Mouse (Mus musculus): ENCODE results near the gene Tlk2. TPM values are rescaled to one million over a fixed set of nuclear protein-coding genes. Genes with fewer than 3 reads are reported as not detected.

The Tlk2 gene
- polyA plus RNA-seq, 1 experiment from 2014 or later = 21.5 TPM

GRCm38 (mm10) chr11:105281763-105282459 is 103.3 kb downstream of the Tlk2 start:
- Histone ChIP-seq H3K27ac (peak overlapping the region; percentile 52; the same call in 1 of the 2 replicates), H3K27me3 (no peaks in the 10 kb centered on the region), H3K9ac (no peak overlapping the region), H3K4me1 (peaks cover 54% of the 10 kb centered on the region), H3K4me3 (no peak overlapping the region), H3K9me3 (no peaks in the 10 kb centered on the region), H3K36me3 (peaks cover 62% of the 10 kb centered on the region), H3K4me2 (replicated peaks) (no peak overlapping the region)
- ATAC-seq (ENCODE audit: low FRiP score, low read depth) = no peak
- WGBS = 48% methylated on average over 12 of the region's 12 CpGs

DNA sequence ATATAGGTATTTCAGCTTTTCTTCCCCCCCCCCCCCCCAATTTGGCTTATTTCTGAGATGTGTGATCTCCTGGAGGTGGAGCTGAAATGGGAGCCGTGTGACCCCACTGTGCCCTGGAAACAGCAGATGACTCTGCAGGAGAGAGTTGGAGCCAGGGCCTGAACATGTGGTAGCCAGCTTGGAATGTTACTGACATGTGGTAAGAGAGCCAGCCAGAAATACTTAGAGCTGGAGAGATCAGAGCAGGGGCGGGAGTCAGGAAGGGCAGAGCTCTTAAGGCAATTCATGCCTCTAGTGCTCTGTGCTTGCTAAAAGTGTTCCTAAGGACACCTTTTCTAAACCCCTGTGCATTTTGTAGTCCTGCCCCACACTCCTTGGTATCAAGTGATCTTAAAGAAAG is 103.9 kb downstream of the Tlk2 start:
- Histone ChIP-seq H3K9me3 (no peaks in the 10 kb centered on the region), H3K36me3 (peaks cover 62% of the 10 kb centered on the region), H3K4me3 (no peak overlapping the region), H3K4me2 (replicated peaks) (no peak overlapping the region), H3K27me3 (no peaks in the 10 kb centered on the region), H3K27ac (peak overlapping the region; percentile 61; the same call in 1 of the 2 replicates), H3K9ac (no peak overlapping the region), H3K4me1 (peaks cover 54% of the 10 kb centered on the region)
- ATAC-seq (ENCODE audit: low FRiP score, low read depth) = peak; percentile 75
- 15% methylated on average over 2 of the region's 2 CpGs for WGBS

DNA sequence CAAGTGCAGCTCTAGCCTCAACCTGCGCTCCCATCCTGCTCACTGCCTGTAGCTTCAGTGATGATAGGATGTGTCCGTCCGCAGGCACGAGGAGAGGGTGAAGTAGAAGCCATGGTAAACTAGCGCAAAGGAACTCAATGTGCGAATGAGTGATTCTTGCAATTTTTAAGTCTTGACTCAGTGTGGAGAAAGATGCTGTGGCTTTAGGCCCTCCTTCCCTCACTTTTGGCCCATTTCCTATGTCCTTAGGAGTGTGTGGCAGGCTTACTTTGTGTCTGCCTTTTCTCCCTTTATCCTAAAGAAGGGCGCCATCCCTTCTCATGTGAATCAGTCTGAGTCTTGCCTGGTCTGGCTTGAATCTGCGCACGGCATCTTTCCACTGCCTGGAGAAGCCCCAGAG is 104.4 kb downstream of the Tlk2 start:
- no peak overlapping the region for H3K9ac ChIP-seq
- peaks cover 54% of the 10 kb centered on the region for H3K4me1 ChIP-seq
- H3K4me3 ChIP-seq = no peak overlapping the region
- ATAC-seq (ENCODE audit: low FRiP score, low read depth) = no peak
- WGBS = 83% methylated on average over 9 of the region's 9 CpGs
- H3K4me2 ChIP-seq (replicated peaks) = no peak overlapping the region
- H3K9me3 ChIP-seq = no peaks in the 10 kb centered on the region
- H3K36me3 ChIP-seq = peaks cover 64% of the 10 kb centered on the region
- H3K27me3 ChIP-seq = no peaks in the 10 kb centered on the region
- peak overlapping the region; percentile 61; the same call in 1 of the 2 replicates for H3K27ac ChIP-seq

- Histone ChIP-seq H3K9ac (peak overlapping the region; percentile 3; the same call in 1 of the 2 replicates), H3K9me3 (no peaks in the 10 kb centered on the region), H3K4me1 (peaks cover 79% of the 10 kb centered on the region), H3K36me3 (peaks cover 61% of the 10 kb centered on the region), H3K4me2 (replicated peaks) (peak overlapping the region; percentile 7), H3K27me3 (no peaks in the 10 kb centered on the region), H3K27ac (peak overlapping the region; percentile 72), H3K4me3 (no peak overlapping the region)
- 33% methylated on average over 3 of the region's 3 CpGs for WGBS
- ATAC-seq (ENCODE audit: low FRiP score, low read depth) = peak; percentile 69
Measured at GRCm38 (mm10) chr11:105285720-105286119, 107.1 kb downstream of the Tlk2 start.

GRCm38 (mm10) chr11:105289403-105289802 is 110.8 kb downstream of the Tlk2 start:
- Histone ChIP-seq H3K9ac (no peak overlapping the region), H3K9me3 (no peaks in the 10 kb centered on the region), H3K4me3 (no peak overlapping the region), H3K27me3 (no peaks in the 10 kb centered on the region), H3K4me2 (replicated peaks) (no peak overlapping the region), H3K27ac (peak overlapping the region; percentile 56), H3K4me1 (peaks cover 65% of the 10 kb centered on the region), H3K36me3 (peaks cover 34% of the 10 kb centered on the region)
- no peak for ATAC-seq (ENCODE audit: low FRiP score, low read depth)
- WGBS = 25% methylated on average over 3 of the region's 3 CpGs

DNA sequence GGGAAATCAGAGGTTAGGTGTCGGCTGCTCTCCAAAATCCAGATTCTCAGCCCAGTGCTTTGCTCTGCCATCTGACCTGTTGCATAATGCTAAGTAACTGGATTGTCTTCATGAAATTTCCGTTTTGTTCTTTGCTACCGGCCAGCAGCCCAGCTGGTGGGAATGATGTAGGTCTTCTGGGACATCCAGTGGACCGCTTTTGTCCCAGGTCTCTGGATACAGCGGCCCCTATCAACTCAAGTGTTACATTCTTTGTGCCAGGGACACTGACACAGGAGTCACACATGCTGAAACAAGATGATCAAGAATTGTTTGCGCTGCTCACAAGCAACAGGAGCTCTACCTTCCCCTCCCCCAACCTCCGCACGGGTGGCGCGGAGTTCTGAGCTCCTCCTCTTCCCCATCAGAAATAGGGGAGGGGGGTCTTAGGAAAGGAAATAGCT is 113.1 kb downstream of the Tlk2 start:
- Histone ChIP-seq H3K4me3 (peak overlapping the region; percentile 88), H3K27me3 (no peaks in the 10 kb centered on the region), H3K27ac (peak overlapping the region; percentile 99), H3K9me3 (no peaks in the 10 kb centered on the region), H3K4me1 (peaks cover 55% of the 10 kb centered on the region), H3K36me3 (peaks cover 26% of the 10 kb centered on the region), H3K4me2 (replicated peaks) (peak overlapping the region; percentile 77), H3K9ac (peak overlapping the region; percentile 97)
- 2% methylated on average over 10 of the region's 10 CpGs for WGBS
- ATAC-seq (ENCODE audit: low FRiP score, low read depth) = peak; percentile 22; the same call in 1 of the 2 replicates

DNA sequence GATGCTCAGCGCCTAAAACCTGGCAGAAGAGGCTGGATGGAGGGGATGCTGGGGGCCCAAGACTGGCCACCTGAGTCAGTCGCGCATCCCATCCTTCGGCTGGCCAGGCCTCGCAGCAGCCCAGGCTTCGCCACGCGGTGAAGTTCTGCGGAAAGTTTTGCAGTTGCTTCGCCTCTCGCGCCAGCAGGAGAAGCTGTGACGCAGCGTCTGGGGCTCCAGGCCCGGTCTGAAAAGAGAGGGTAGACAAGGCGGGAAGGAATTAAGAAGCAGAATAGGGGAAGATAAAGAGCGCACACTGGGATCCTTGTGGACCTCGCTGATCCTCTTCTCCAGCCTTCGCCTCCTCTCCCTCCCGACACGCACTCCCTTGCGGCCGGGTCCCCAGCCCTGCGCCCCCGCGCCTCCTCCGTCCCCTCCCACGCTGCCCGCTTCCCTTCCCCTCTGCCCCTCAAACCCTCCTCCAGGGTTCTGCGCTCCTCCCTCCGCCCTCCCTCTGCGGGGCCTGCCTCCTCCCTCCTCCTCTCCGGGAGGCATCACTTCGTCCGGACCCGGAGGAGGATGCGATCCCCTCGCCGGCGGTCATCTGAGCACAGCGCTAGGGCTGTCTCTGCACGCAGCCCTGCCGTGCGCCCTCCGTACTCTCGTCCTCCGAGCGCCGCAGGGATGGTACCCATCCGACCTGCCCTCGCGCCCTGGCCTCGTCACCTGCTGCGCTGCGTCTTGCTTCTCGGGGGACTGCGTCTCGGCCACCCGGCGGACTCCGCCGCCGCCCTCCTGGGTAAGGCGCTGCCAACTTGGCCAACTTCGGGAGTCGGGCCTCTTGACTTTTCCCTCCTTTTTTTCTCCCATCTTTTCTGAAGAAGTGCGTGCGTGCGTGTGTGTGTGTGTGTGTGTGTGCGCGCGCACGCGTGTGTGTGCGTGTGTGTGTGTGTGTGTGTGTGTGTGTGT is 113.8 kb downstream of the Tlk2 start, which contains the start of gene Mrc2:
Gene Mrc2, plus strand, starts transcription at position 520 of the 948 bp plus-strand sequence.
- H3K27me3 ChIP-seq = no peaks in the 10 kb centered on the region
- H3K9me3 ChIP-seq = no peaks in the 10 kb centered on the region
- WGBS = under 1% methylated on average over 65 of the region's 75 CpGs
- H3K4me2 ChIP-seq (replicated peaks) = peak within 1 kb of the TSS; percentile 77
- peak within 1 kb of the TSS; percentile 97 for H3K9ac ChIP-seq
- H3K4me1 ChIP-seq = peaks cover 55% of the 10 kb centered on the region
- H3K36me3 ChIP-seq = peaks cover 25% of the 10 kb centered on the region
- peak; percentile 84 for ATAC-seq (ENCODE audit: low FRiP score, low read depth)
- peak within 1 kb of the TSS; percentile 99 for H3K27ac ChIP-seq
- H3K4me3 ChIP-seq = peak within 1 kb of the TSS; percentile 88

DNA sequence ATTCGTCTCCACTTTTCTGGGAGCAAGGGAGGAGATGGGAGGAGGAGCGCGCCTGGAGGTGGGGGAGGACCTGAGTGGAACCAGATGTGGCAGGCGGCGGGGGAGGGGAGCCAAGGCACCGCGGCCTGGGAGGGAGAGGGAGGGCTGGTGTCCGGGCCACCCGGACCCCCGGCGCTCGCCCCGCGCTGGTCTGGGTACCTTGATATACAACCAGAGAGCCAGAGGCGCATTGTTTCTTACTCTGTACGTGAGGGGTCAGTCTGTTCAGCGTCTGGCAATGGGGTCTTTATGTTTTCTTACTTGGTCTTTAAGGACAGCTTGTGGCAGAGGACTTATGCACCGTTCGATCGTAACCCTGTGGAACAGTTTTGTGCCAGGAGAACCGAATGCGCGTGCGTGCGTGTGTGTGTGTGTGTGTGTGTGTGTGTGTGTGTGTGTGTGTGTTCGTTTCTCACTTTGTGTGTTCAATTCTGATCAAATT is 114.5 kb downstream of the Tlk2 start:
- Histone ChIP-seq H3K36me3 (peaks cover 28% of the 10 kb centered on the region), H3K4me3 (peak overlapping the region; percentile 88), H3K9ac (peak overlapping the region; percentile 97), H3K27me3 (no peaks in the 10 kb centered on the region), H3K27ac (peak overlapping the region; percentile 99), H3K4me2 (replicated peaks) (peak overlapping the region; percentile 77), H3K4me1 (peaks cover 55% of the 10 kb centered on the region), H3K9me3 (no peaks in the 10 kb centered on the region)
- 2% methylated on average over 24 of the region's 26 CpGs for WGBS
- ATAC-seq (ENCODE audit: low FRiP score, low read depth) = peak; percentile 57

DNA sequence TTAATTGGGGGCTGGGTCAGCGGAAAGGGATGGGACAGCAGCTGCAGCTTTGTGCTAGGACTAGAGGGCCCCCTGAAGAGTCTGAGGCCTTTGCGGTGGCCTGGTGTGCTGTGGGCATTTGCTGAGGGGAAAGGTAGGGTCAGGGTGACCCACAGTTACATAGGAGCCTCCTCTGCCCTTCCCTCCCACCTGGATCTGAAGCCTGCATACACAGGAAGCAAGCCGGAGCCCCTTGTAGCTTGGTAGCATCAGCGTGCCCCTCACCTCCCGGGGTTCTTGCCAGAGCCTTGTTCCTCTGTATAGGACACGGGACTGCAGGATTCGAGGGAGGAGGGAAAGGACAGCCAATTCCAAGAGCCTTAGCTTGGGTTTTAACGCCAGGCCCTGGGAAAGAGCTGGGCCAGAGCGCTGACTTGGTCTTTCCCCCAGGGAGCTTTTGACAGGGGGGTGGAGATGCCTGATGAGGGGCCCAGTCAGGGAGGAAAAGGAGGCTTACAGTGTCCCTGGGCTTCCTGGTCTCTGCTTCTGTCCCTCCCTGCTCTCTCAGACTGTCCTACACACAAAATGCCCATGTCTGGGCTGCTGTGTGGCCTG is 115.4 kb downstream of the Tlk2 start:
- no peak for ATAC-seq (ENCODE audit: low FRiP score, low read depth)
- WGBS = under 1% methylated on average over 9 of the region's 9 CpGs
- peaks cover 47% of the 10 kb centered on the region for H3K4me1 ChIP-seq

DNA sequence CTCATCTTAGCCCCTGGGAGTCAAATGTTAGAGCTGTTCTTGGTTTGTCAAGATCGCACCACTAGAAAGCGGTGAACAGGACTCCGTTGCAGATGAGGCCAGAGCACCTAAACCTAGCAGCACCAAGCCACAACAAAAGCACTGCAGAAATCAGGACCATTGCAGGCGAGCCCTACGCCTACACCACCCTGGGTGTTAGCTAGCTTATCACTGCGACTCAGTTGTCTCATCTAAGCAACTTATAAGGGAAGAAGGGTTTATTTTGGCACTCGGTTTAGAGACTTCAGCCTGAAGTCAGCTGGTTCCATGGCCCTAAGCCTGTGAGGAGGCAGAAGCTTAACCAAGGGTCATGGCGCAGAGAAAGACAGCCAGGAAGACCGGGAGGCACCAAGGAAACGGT is 117.5 kb downstream of the Tlk2 start:
- H3K9ac ChIP-seq = no peak overlapping the region

More for the DNA sequence above, 115.4 kb downstream of the Tlk2 start:
- peak overlapping the region; percentile 88 for H3K4me3 ChIP-seq
- H3K9me3 ChIP-seq = no peaks in the 10 kb centered on the region
- H3K27ac ChIP-seq = peak overlapping the region; percentile 99
- H3K27me3 ChIP-seq = no peaks in the 10 kb centered on the region
- H3K9ac ChIP-seq = peak overlapping the region; percentile 97
- peak overlapping the region; percentile 77 for H3K4me2 ChIP-seq (replicated peaks)
- H3K36me3 ChIP-seq = peaks cover 29% of the 10 kb centered on the region

GRCm38 (mm10) chr11:105310197-105310596 is 131.6 kb downstream of the Tlk2 start:
- no peaks in the 10 kb centered on the region for H3K9me3 ChIP-seq
- no peaks in the 10 kb centered on the region for H3K27me3 ChIP-seq
- no peak overlapping the region for H3K9ac ChIP-seq
- no peak overlapping the region for H3K4me3 ChIP-seq
- WGBS = 89% methylated on average over 7 of the region's 7 CpGs
- peaks cover 22% of the 10 kb centered on the region for H3K36me3 ChIP-seq
- ATAC-seq (ENCODE audit: low FRiP score, low read depth) = no peak
- peaks cover 52% of the 10 kb centered on the region for H3K4me1 ChIP-seq
- H3K4me2 ChIP-seq (replicated peaks) = no peak overlapping the region
- no peak overlapping the region for H3K27ac ChIP-seq

More for the DNA sequence above, 117.5 kb downstream of the Tlk2 start:
- ATAC-seq (ENCODE audit: low FRiP score, low read depth) = no peak
- peaks cover 30% of the 10 kb centered on the region for H3K4me1 ChIP-seq
- H3K27ac ChIP-seq = no peak overlapping the region
- no peak overlapping the region for H3K4me2 ChIP-seq (replicated peaks)
- no peaks in the 10 kb centered on the region for H3K9me3 ChIP-seq
- no peaks in the 10 kb centered on the region for H3K27me3 ChIP-seq
- 91% methylated on average over 10 of the region's 10 CpGs for WGBS
- no peak overlapping the region for H3K4me3 ChIP-seq
- H3K36me3 ChIP-seq = peaks cover 41% of the 10 kb centered on the region
